8 mouse cellular contexts compared by ENCODE assay signal in genomic region chr14:122912812-122913498, GRCm38 (mm10). TPM values are rescaled to one million over a fixed set of nuclear protein-coding genes. Genes with fewer than 3 reads are reported as not detected.
A peak's percentile ranks its signal among the peaks of the same experiment; 100 is the strongest.
DNase-seq lines count a peak whose midpoint lies in the region; ATAC-seq lines count a peak whose summit lies in the region.

No protein-coding gene starts in this region.

- DNase-seq in R1 (ENCODE audit: low read depth, low spot score), result peak; percentile 68
- peak; percentile 73 to 74 for DNase-seq in cerebellum, postnatal 10 days
- DNase-seq in frontal cortex, postnatal 14 days (ENCODE audit: low spot score in 2 of 2), result peak; percentile 16 to 37
- DNase-seq in layer of hippocampus, postnatal 36 days, result peak; percentile 41 to 46
- DNase-seq in lung, postnatal 36 days, result peak; percentile 75
- DNase-seq in retina, postnatal 1 day, result peak; percentile 67
- DNase-seq in thymus, postnatal 4 days, result peak; percentile 81

- peak overlapping the region; percentile 63 for H3K9ac ChIP-seq in hindbrain, embryonic 12.5 days

- H3K27me3 ChIP-seq in hindbrain, embryonic 12.5 days, result peaks cover 19% of the 10 kb centered on the region; the same call in 1 of the 2 replicates

- peaks cover 4% of the 10 kb centered on the region for H3K4me1 ChIP-seq in hindbrain, embryonic 12.5 days

- WGBS in hindbrain, embryonic 12.5 days, result under 1% methylated on average over 58 of the region's 58 CpGs

- ATAC-seq in hindbrain, embryonic 12.5 days (ENCODE audit: low FRiP score), result peak; percentile 73

- H3K27ac ChIP-seq in hindbrain, embryonic 12.5 days, result no peak overlapping the region

- no peaks in the 10 kb centered on the region for H3K36me3 ChIP-seq in hindbrain, embryonic 12.5 days

- peak overlapping the region; percentile 98 for H3K4me2 ChIP-seq in hindbrain, embryonic 12.5 days (replicated peaks)

- H3K4me3 ChIP-seq in hindbrain, embryonic 12.5 days, result peak overlapping the region; percentile 64

- no peaks in the 10 kb centered on the region; the same call in 1 of the 2 replicates for H3K9me3 ChIP-seq in hindbrain, embryonic 12.5 days (replicated peaks)

RNA-seq across cellular contexts. Expression of gene Ggact, which starts 0.6 kb away (rescaled TPM):
- polyA plus RNA-seq in hindbrain, embryonic 12.5 days (2016; fragmentation: Nextera tagmentation; extraction: Ambion mirVana), result 7.7 and 8.6 TPM in 2 replicates
- 10 to 100 TPM; 27.4 to 36.3 TPM for total RNA-seq in layer of hippocampus, postnatal 36 days (2021)

Comparison
In these comparisons a context has a peak if more than half of its experiments do, and no peak if none do; other contexts are left out.
1. DNase-seq: peak in every context shown above with its lines; median percentile 81 in thymus, postnatal 4 days; 75 in lung, postnatal 36 days; 74 in cerebellum, postnatal 10 days; 68 in R1; 67 in retina, postnatal 1 day; 44 in layer of hippocampus, postnatal 36 days; 26 in frontal cortex, postnatal 14 days.